Mouse (Mus musculus): ENCODE data around the gene Phf10.
"Not testable (repeated sequence)": the region's sequence is repeated elsewhere in the genome, so short reads cannot be mapped to it uniquely, and the experiment has no call there.

Gene Phf10

GRCm38 (mm10) chr17:14960951-14961556 lies at the start of gene Phf10:
TSS of gene Phf10 (minus strand) at chr17:14961273.
- peak; percentile 51 for DNase-seq (ENCODE audit: low read depth)

- not testable (repeated sequence) for DNase-seq (ENCODE audit: low read depth)
Observed at GRCm38 (mm10) chr17:15009706-15010413, 48.8 kb upstream of the Phf10 start, which contains the start of gene Gm3435. TSS of gene Gm3435 (plus strand) at chr17:15010176.

- DNase-seq (ENCODE audit: low read depth), result not testable (repeated sequence)
Observed at GRCm38 (mm10) chr17:15009088-15009487, 48.0 kb upstream of the Phf10 start.

GRCm38 (mm10) chr17:15000047-15000446 lies 39.0 kb upstream of the Phf10 start:
- DNase-seq (ENCODE audit: low read depth), result not testable (repeated sequence)

GRCm38 (mm10) chr17:14994140-14994539 lies 33.1 kb upstream of the Phf10 start:
- DNase-seq (ENCODE audit: low read depth), result not testable (repeated sequence)

GRCm38 (mm10) chr17:14993139-14993832 lies 32.2 kb upstream of the Phf10 start:
- DNase-seq (ENCODE audit: low read depth), result not testable (repeated sequence)

- DNase-seq (ENCODE audit: low read depth), result not testable (repeated sequence)
Observed at GRCm38 (mm10) chr17:14992522-14993138, 31.6 kb upstream of the Phf10 start.

GRCm38 (mm10) chr17:14990116-14990702 lies 29.1 kb upstream of the Phf10 start:
- DNase-seq (ENCODE audit: low read depth), result not testable (repeated sequence)

GRCm38 (mm10) chr17:14978362-14979038 lies 17.4 kb upstream of the Phf10 start, which contains the start of the genes 9030025P20Rik and Gm3417:
TSS of gene 9030025P20Rik (plus strand) at chr17:14978468.
TSS of gene Gm3417 (minus strand) at chr17:14978790.
- DNase-seq (ENCODE audit: low read depth), result not testable (repeated sequence)

- not testable (repeated sequence) for DNase-seq (ENCODE audit: low read depth)
Observed at GRCm38 (mm10) chr17:14977718-14978361, 16.8 kb upstream of the Phf10 start.

GRCm38 (mm10) chr17:14968373-14968913 lies 7.4 kb upstream of the Phf10 start:
- DNase-seq (ENCODE audit: low read depth), result not testable (repeated sequence)

GRCm38 (mm10) chr17:14961557-14962154 lies 583 bp upstream of the Phf10 start:
- not testable (repeated sequence) for DNase-seq (ENCODE audit: low read depth)

- DNase-seq (ENCODE audit: low read depth), result peak; percentile 29
Observed at GRCm38 (mm10) chr17:14960520-14960919, 553 bp downstream of the Phf10 start.

- DNase-seq (ENCODE audit: low read depth), result peak; percentile 56
Observed at GRCm38 (mm10) chr17:14959979-14960378, 1.1 kb downstream of the Phf10 start.

- no peak for DNase-seq (ENCODE audit: low read depth)
Observed at GRCm38 (mm10) chr17:14958686-14959327, 2.3 kb downstream of the Phf10 start.

- DNase-seq (ENCODE audit: low read depth), result no peak
Observed at GRCm38 (mm10) chr17:14953452-14953851, 7.6 kb downstream of the Phf10 start.

- no peak for DNase-seq (ENCODE audit: low read depth)
Observed at GRCm38 (mm10) chr17:14949161-14949827, 11.8 kb downstream of the Phf10 start.

GRCm38 (mm10) chr17:14944551-14944950 lies 16.5 kb downstream of the Phf10 start:
- no peak for DNase-seq (ENCODE audit: low read depth)

- peak; percentile 30 for DNase-seq (ENCODE audit: low read depth)
Observed at GRCm38 (mm10) chr17:14943729-14944059, 17.4 kb downstream of the Phf10 start.
